Mouse (Mus musculus) adrenal gland, postnatal 14 days (tissue): ENCODE results near the gene Katnb1. TPM values are rescaled to one million over a fixed set of nuclear protein-coding genes. Genes with fewer than 3 reads are reported as not detected.
A peak's percentile ranks its signal among the peaks of the same experiment; 100 is the strongest.

Experiments
- DNase-seq: peaks from one replicate; pipeline ENCODE4 v3.0.0; 2021; ENCODE audit warnings: mixed read lengths
- total RNA-seq: library from RNA; stranded (reverse); gene quantifications from 2 replicates; pipeline ENCODE4 v1.2.3, GENCODE M21; 2021

The Katnb1 gene
- total RNA-seq, 1 experiment from 2014 or later: 8.3 TPM

DNA sequence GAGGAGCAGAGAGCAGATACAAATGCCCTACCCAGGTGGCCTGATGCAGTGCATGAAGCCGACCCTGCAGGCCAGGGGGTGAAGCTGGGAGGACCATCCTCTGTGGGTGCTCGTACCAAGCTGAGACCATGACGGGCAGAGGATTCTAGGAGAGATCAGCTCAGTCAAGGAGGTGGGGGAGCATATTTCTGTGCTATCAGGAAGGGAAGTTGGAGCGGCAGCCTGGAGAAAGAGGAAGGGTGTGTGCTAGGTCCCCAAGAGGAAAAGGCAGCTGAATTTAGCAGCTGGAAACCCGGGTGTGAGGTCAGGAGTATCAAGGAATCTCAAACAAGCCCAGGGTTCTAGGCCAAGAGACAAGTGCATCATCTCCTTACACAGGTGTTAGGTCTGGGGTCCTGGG lies 59.6 kb downstream of the Katnb1 start:
- DNase-seq: no peak

DNA sequence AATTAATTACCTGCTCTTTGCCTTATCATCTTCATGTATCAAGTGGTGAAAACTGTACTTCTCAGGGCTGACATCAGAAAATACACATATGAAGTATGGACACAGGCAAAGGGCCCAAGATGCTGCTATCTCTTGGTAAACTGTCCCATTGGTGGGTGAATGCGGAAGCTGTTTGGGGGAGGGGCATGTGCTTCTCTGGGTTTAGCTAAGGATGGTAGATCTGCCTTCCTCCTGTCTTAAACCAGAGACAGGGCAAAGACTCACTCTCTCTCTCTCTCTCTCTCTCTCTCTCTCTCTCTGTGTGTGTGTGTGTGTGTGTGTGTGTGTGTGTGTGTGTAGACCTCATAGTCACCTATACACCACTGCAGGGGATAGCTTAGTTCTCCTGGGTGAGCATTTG lies 60.0 kb downstream of the Katnb1 start:
- no peak for DNase-seq

DNA sequence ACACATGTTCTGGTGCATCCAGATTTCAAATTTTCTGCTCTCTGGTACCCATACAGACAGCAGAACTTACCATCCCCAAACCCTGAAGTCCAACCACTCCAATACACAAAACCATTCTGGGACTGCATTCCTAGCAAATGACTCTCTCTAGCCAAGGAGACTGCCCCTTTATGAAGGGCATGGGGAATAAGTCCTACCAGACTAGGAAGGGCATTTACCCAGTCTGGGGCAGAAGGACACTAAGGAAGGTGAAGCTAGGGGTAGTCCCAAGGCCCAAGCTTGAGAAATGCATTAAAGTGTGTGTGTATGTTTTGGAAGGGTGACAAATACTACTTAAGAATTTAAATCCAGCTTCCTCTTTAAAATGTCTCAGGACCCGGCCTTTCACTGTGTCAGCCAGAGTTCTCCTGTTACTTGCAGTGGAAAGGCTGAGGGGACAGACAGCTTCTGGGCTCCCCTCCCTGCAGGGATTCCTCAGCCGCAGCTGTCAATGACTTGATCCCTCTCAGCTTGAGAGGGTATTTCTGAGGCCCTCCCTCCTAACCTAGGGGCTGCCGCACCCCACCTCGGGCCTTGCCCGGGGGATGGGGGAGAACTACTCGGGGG lies 60.6 kb downstream of the Katnb1 start:
- peak; percentile 46 for DNase-seq

DNA sequence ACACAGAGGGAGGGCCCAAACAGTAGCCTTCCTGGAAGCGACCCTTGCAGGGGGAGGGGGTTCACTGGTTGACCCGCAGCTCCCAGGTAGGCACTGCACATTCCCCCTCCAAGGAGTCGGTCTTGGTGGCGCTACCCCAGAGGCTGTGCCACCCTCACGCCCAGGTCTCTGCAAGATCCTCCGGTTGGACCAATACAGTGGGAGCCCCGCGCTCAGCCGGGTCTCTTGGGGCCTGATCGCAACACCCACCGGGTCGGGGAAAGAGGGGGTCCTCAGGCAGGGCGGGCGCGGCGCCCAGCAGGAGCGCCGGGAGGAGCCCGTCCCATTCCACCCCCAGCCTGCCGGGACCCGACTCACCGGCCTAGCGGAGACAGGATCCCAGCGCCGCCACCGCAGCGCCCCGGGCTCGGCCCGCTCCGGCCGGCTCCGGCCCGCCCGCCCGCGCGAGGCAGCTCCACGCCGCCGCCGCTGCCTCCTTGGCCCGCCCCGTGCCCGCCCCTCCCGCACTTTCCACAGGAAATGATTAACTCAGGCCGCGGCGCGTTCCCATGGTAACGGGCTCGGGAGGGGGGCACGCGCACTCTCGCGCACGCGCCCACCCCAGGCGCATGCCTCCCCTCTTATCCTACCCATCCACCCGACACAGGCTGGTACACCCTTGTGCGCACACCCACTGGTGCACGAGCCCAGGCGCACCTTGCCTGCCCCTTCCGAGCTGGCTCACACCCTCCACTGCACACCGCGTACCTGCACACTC lies 61.3 kb downstream of the Katnb1 start:
- peak; percentile 89 for DNase-seq

- DNase-seq: no peak
Measured at GRCm38 (mm10) chr8:95142985-95143804, 62.2 kb downstream of the Katnb1 start.

DNA sequence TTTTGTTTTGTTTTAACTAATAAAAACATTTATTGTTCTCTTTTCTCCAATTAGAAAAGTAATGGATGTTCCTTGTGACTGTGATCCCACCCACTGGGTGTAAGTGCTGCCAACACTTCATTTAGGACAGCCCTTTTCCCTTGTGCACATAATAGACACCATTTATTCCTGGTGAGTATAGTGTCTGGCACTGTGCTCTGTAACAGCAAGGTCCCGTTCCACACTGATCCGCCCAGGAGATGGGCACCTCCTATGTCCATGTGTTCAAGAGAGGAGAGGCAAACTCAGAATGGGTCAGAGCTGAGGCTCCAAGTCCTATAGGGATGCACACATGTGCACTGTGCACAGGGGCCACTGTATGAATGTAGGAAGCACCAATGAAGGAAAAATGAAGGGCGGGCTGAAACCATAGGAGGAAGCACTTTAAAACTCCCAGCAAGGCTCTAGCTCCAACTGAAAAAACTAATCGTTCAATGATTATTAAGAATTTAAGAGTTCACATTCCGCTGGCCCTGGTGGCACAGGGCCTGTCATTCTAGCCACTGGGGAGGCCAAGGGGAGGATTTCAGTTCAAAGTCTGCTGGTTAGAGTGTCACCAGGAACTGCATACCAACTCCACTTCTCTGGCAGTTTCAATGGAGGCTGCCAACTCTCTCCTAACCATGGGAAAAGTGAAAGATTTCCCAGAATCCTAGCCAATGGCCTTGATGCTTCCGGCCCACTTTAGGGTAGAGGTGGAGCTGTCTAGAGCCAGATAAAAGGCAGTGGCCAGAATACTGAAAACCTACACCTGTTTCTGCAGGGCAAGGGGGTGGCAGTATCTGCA lies 63.0 kb downstream of the Katnb1 start:
- DNase-seq: no peak

DNA sequence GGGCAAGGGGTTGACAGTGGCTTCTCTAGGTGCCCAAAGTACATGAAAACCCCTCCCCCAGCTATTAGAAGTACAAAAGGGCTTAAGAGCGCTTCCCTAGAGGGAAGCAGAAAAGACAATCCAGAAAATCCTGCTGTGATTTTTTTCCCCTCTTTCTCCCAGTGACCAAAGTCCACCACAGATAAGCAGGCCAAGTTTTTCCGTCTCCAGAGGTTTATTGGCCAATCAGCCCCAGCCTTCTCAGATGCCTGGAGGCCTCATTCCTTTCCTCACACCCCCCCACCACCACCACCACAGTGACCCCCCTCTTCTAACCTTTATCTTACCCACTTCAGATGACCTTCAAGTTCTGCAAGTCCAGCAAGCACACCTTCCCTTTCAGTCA lies 63.6 kb downstream of the Katnb1 start:
- DNase-seq: peak; percentile 47

DNA sequence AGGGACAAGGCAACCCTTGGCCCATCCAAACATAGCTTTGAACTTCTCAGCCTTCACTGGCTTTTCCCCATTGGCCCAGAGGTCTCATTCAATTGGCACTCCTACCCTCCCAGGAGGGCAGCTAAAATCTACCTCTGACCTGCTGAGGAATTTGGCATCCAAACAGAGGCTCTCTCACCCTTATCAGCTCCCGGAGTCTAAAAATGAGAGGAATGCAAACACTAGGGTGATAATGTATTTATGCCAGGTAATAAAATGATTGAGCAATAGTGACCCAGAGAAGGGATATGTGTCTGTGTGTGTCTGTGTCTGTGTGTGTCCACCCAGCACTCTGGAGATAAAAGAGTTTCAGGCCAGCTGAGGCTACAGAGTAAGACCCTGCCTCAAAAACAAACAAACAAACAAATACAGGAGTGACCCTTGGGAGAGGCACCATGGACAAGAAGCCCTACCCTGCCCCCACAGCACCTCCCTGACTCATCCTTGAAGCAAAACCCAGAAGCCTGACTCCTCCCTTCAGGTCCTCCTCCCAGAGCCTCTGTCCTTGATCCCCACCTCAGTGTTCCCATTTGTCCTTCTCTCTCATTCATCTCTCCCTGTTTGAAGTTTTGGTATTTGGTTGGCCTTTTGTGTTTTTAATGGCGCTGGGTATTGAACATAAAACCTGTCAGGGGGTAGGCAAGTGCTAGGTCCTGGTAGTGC lies 65.2 kb downstream of the Katnb1 start:
- DNase-seq: peak; percentile 48

DNA sequence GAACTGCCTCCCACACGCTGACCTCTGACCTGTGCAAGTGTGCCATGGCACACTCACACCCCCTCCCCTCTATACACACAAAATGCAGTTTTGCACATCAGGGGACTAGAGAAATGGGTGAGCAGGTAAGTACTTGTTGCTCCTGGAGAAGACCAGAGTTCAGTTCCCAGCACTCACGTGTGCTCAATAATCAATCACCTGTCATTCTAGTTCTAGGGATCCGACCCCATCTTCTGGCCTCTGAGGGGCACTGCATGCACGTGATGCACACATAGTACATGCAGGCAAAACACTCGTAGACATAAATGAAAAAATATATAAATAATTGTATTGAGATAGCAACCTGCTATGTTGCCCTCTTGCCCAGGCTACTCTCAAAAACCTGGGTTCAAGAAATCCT lies 65.9 kb downstream of the Katnb1 start:
- no peak for DNase-seq

DNA sequence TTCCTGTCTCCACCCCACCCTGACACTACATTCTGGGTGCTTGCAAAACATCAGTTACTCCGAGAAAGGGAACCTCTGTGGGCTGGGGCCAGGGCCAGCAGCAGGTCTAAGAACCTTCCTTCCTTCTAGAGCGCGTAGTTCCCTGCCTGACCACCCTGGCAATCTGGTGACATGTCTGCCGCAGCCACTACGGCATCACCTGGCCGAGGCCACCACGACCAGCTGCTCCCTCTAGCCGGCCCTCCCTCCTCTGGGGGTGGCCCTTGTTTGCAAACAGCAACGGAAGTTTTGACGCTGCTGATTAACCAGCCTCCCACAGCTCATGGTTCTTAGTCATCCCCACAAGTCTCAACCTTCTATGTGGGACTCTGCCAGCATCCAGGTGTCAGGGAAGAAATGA lies 68.4 kb downstream of the Katnb1 start:
- no peak for DNase-seq

DNA sequence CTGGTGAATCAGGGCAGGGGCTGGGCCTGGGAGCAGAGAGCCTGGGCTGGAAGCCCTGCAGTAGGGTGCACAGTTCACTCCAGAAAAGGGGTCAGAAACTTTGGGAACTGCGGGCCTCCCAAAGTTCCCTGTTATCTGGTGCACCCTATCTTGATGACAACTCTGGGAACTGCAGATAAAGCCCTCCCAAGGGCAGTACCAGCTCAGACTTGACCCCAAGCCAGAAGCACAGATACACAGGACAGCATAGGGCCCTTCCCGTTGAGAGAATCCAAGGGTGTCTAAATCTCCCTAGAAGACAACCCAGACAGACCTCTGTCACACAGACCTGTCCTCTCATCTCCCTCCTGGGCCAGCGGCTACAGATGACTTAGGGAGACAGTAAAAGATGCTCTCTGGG lies 69.6 kb downstream of the Katnb1 start:
- peak; percentile 49 for DNase-seq

Other genes with a start within 250 kb of the Katnb1 start
- gene Coq9, start 242.9 kb upstream of the Katnb1 start, total RNA-seq: 269 and 282 TPM in 2 replicates
- 107 and 122 TPM in 2 replicates for gene Ciapin1, start 242.8 kb upstream of the Katnb1 start, total RNA-seq
- 58.3 and 65.8 TPM in 2 replicates for gene Polr2c, start 223.7 kb upstream of the Katnb1 start, total RNA-seq
- 19.7 and 20.7 TPM in 2 replicates for gene Dok4, start 204.9 kb upstream of the Katnb1 start, total RNA-seq
- 8.1 and 10.1 TPM in 2 replicates for gene Ccdc102a, start 163.1 kb upstream of the Katnb1 start, total RNA-seq
- gene Adgrg5, start 157.5 kb upstream of the Katnb1 start, total RNA-seq: 0.26 and 1.6 TPM in 2 replicates
- 35.5 and 54.3 TPM in 2 replicates for gene Adgrg1, start 106.4 kb upstream of the Katnb1 start, total RNA-seq
- 4.0 and 4.2 TPM in 2 replicates for gene Adgrg3, start 63.5 kb upstream of the Katnb1 start, total RNA-seq
- gene Drc7, start 26.1 kb upstream of the Katnb1 start, total RNA-seq: not detected in 2 replicates
- gene Kifc3, start 121.6 kb downstream of the Katnb1 start, total RNA-seq: 94.1 and 104 TPM in 2 replicates
- 1.0 and 2.0 TPM in 2 replicates for gene Cngb1, start 225.4 kb downstream of the Katnb1 start, total RNA-seq
- gene Tepp, start 229.4 kb downstream of the Katnb1 start, total RNA-seq: not detected in 2 replicates